Mouse (Mus musculus) MEL (cell line): ENCODE measurements around the gene Dhx40. TPM values are rescaled to one million over a fixed set of nuclear protein-coding genes. Genes with fewer than 3 reads are reported as not detected.

Experiments
- DNase-seq: peaks from one replicate; pipeline ENCODE4 v3.0.0; 2011; ENCODE audit warnings: low read depth, low spot score
- H3K27ac ChIP-seq: 2 replicates; pipeline ENCODE4 v1.5.1; 2012; ENCODE audit warnings: low read depth, mild to moderate bottlenecking, control low read depth, low read length, moderate library complexity; ENCODE audit not compliant: control insufficient read depth
- H3K27me3 ChIP-seq, 2 experiments: fragments of 150-350 bp in 1 of 2; sonication (generic) in 1 of 2; 2 replicates each; pipeline ENCODE4 v1.6.1; 2012; ENCODE audit warnings: low read length in 2 of 2, mild to moderate bottlenecking in 2 of 2, improper control_type of control experiment in 1 of 2, moderate library complexity in 1 of 2; ENCODE audit not compliant: insufficient read depth in 2 of 2, control insufficient read depth in 1 of 2
- H3K36me3 ChIP-seq, 2 experiments: 2 replicates each; pipeline ENCODE4 v1.6.1; 2012 to 2014; ENCODE audit warnings: low read length in 2 of 2, improper control_type of control experiment in 1 of 2, inconsistent platforms in 1 of 2, mild to moderate bottlenecking in 1 of 2; ENCODE audit not compliant: insufficient read depth in 2 of 2, control insufficient read depth in 1 of 2
- H3K4me1 ChIP-seq, 2 experiments: fragments of 150-350 bp in 1 of 2; sonication (generic) in 1 of 2; 2 replicates each; pipeline ENCODE4 v1.6.1; 2012; ENCODE audit warnings: low read length in 2 of 2, improper control_type of control experiment in 1 of 2, mild to moderate bottlenecking in 1 of 2; ENCODE audit not compliant: insufficient read depth in 2 of 2, control insufficient read depth in 1 of 2
- H3K4me3 ChIP-seq, 2 experiments: fragments of 150-350 bp in 1 of 2; sonication (generic) in 1 of 2; 2 replicates each; pipeline ENCODE4 v1.5.1; 2012; ENCODE audit warnings: low read depth in 2 of 2, low read length in 2 of 2, mild to moderate bottlenecking in 2 of 2, moderate library complexity in 2 of 2, control low read depth in 1 of 2, improper control_type of control experiment in 1 of 2; ENCODE audit not compliant: control insufficient read depth in 1 of 2, insufficient read depth in 1 of 2
- H3K79me2 ChIP-seq: 2 replicates; pipeline ENCODE4 v1.6.1; 2012; ENCODE audit warnings: mild to moderate bottlenecking, low read length, moderate library complexity; ENCODE audit not compliant: control insufficient read depth, poor library complexity, insufficient read depth
- H3K9ac ChIP-seq: 2 replicates; pipeline ENCODE4 v1.6.1; 2012; ENCODE audit warnings: low read depth, mild to moderate bottlenecking, control low read depth, low read length, moderate library complexity; ENCODE audit not compliant: control insufficient read depth, poor library complexity, severe bottlenecking
- H3K9me3 ChIP-seq: fragments of 150-350 bp; sonication (generic); replicated peaks from 2 replicates; pipeline ENCODE4 v1.6.1; 2012; ENCODE audit warnings: mild to moderate bottlenecking, low read length, improper control_type of control experiment, moderate library complexity; ENCODE audit not compliant: insufficient read depth
- CHD1 ChIP-seq: IDR thresholded peaks from 2 replicates; pipeline ENCODE4 v1.6.1; 2012; ENCODE audit warnings: low read depth, mild to moderate bottlenecking, inconsistent platforms, low read length, improper control_type of control experiment
- CTCF ChIP-seq, 3 experiments: IDR thresholded peaks in 2 of 3; conservative IDR thresholded peaks in 1 of 3; 2 replicates each; pipeline ENCODE4 v1.5.1; 2011 to 2012; ENCODE audit warnings: low read length in 3 of 3, low read depth in 2 of 3, mild to moderate bottlenecking in 2 of 3, improper control_type of control experiment in 1 of 3, inconsistent platforms in 1 of 3, mixed read lengths in 1 of 3, moderate library complexity in 1 of 3; ENCODE audit not compliant: control insufficient read depth in 1 of 3, insufficient read depth in 1 of 3, poor library complexity in 1 of 3, severe bottlenecking in 1 of 3
- E2F4 ChIP-seq: IDR thresholded peaks from 2 replicates; pipeline ENCODE4 v1.6.1; 2011; ENCODE audit warnings: low read depth, low read length, improper control_type of control experiment, borderline replicate concordance
- EP300 ChIP-seq, 2 experiments: IDR thresholded peaks; 2 replicates each; pipeline ENCODE4 v1.6.1; 2011; ENCODE audit warnings: improper control_type of control experiment in 2 of 2, low read length in 2 of 2, low read depth in 1 of 2, mild to moderate bottlenecking in 1 of 2
- ETS1 ChIP-seq: IDR thresholded peaks from 2 replicates; pipeline ENCODE4 v1.6.1; 2012; ENCODE audit warnings: low read depth, mild to moderate bottlenecking, inconsistent platforms, low read length, improper control_type of control experiment, moderate library complexity
- MEF2A ChIP-seq: IDR thresholded peaks from 2 replicates; pipeline ENCODE4 v1.6.1; 2014; ENCODE audit warnings: low read depth, mild to moderate bottlenecking, inconsistent platforms, low read length, improper control_type of control experiment; ENCODE audit not compliant: poor library complexity, insufficient replicate concordance, severe bottlenecking; ENCODE audit errors: extremely low read depth
- MYB ChIP-seq: IDR thresholded peaks from 2 replicates; pipeline ENCODE4 v1.6.1; 2011; ENCODE audit warnings: mild to moderate bottlenecking, low read depth, low read length, improper control_type of control experiment
- MYC ChIP-seq: IDR thresholded peaks from 2 replicates; pipeline ENCODE4 v1.6.1; 2011; ENCODE audit warnings: low read depth, mild to moderate bottlenecking, low read length, improper control_type of control experiment, moderate library complexity
- POLR2A ChIP-seq, 2 experiments: IDR thresholded peaks; 2 replicates each; pipeline ENCODE4 v1.6.1; 2011 to 2012; ENCODE audit warnings: low read length in 2 of 2, mild to moderate bottlenecking in 2 of 2, control low read depth in 1 of 2, improper control_type of control experiment in 1 of 2, low read depth in 1 of 2, moderate library complexity in 1 of 2; ENCODE audit not compliant: control insufficient read depth in 1 of 2, insufficient read depth in 1 of 2, poor library complexity in 1 of 2
- POLR2AphosphoS2 ChIP-seq: IDR thresholded peaks from 2 replicates; pipeline ENCODE4 v1.6.1; 2011; ENCODE audit warnings: low read length, improper control_type of control experiment
- POLR2AphosphoS5 ChIP-seq: IDR thresholded peaks from 2 replicates; pipeline ENCODE4 v1.6.1; 2012; ENCODE audit warnings: low read depth, borderline replicate concordance, mild to moderate bottlenecking, inconsistent platforms, low read length, moderate library complexity, mixed read lengths
- RAD21 ChIP-seq: IDR thresholded peaks from 2 replicates; pipeline ENCODE4 v1.6.1; 2011; ENCODE audit warnings: mild to moderate bottlenecking, low read depth, low read length, improper control_type of control experiment
- SIN3A ChIP-seq: IDR thresholded peaks from 2 replicates; pipeline ENCODE4 v1.6.1; 2012; ENCODE audit warnings: low read length, improper control_type of control experiment, inconsistent platforms
- UBTF ChIP-seq: IDR thresholded peaks from 2 replicates; pipeline ENCODE4 v1.6.1; 2012; ENCODE audit warnings: low read depth, mild to moderate bottlenecking, inconsistent platforms, low read length, improper control_type of control experiment, moderate library complexity, borderline replicate concordance; ENCODE audit not compliant: insufficient read depth
- USF1 ChIP-seq: IDR thresholded peaks from 2 replicates; pipeline ENCODE4 v1.6.1; 2014; ENCODE audit warnings: low read depth, mild to moderate bottlenecking, inconsistent platforms, low read length, improper control_type of control experiment, moderate library complexity
- ZNF384 ChIP-seq: IDR thresholded peaks from 2 replicates; pipeline ENCODE4 v1.6.1; 2012; ENCODE audit warnings: low read depth, mild to moderate bottlenecking, inconsistent platforms, low read length, improper control_type of control experiment
- polyA plus RNA-seq, 2 experiments: library from polyadenylated mRNA; stranded (reverse) in 1 of 2; unstranded in 1 of 2; fragments of >175 nt in 1 of 2; fragments of >200 nt in 1 of 2; gene quantifications; 2 replicates each; pipeline versions ENCODE4 v1.2.1 to v1.2.4; 2012; ENCODE audit warnings: low replicate concordance in 2 of 2, low read depth in 1 of 2; ENCODE audit not compliant: insufficient read length in 2 of 2, insufficient read depth in 1 of 2, missing spikeins in 1 of 2
- total RNA-seq: library from RNA; depleted of rRNA; stranded (reverse); fragments of 300-350 nt; gene quantifications from 2 replicates; pipeline ENCODE4 v1.2.3, GENCODE M21; 2012

The Dhx40 gene
- total and polyA plus RNA-seq, 3 experiments: 10.1 to 16.1 TPM; not detected in 1

DNA sequence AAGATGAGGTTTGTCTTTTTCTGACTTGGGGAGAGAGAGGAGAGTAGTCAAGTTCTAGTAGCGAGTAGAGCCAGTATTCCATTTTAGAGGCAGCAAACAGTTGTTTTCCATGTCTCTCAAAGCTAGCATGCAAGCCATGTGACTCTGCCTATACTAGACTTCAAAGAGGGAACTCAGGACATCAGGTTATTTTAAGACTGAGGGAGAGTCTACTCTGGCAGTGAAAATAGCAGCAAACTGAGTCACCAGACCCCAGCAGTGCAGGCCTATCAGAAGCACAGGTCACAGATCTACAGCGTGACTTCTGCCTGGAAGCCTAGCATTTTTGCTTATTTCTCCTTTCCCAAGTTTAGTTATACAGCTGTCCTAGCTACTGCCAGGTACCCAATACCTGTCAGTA, 76.1 kb downstream of the Dhx40 start:
- H3K27ac ChIP-seq: no peak overlapping the region
- no peaks in the 10 kb centered on the region for H3K9me3 ChIP-seq
- H3K4me1 ChIP-seq: peaks cover 0 to 8% of the 10 kb centered on the region in 2 experiments; a peak in 2 of 4 replicates
- no peak overlapping the region for H3K4me3 ChIP-seq
- H3K79me2 ChIP-seq: peaks cover 18% of the 10 kb centered on the region
- peaks cover 31 to 80% of the 10 kb centered on the region in 2 experiments for H3K36me3 ChIP-seq
- no peak overlapping the region for H3K9ac ChIP-seq
- TF ChIP-seq MEF2A (no peak), MYC (no peak), CTCF (IDR thresholded peaks at IDR 0.05 in 2 of 3, conservative IDR thresholded peaks at IDR 0.05 in 1 of 3; ENCODE audit: control insufficient read depth in 1 of 3, insufficient read depth in 1 of 3, low read depth in 2 of 3, low read length in 3 of 3, poor library complexity in 1 of 3, severe bottlenecking in 1 of 3) (no peak), MYB (no peak), CHD1 (no peak), POLR2A (IDR thresholded peaks at IDR 0.05; ENCODE audit: control insufficient read depth in 1 of 2, insufficient read depth in 1 of 2, low read depth in 1 of 2, low read length in 2 of 2, poor library complexity in 1 of 2) (peak in 1 of 2 experiments; percentile 21; a peak in 1 of 4 replicates)
- DNase-seq: no peak
- no peaks in the 10 kb centered on the region for H3K27me3 ChIP-seq

DNA sequence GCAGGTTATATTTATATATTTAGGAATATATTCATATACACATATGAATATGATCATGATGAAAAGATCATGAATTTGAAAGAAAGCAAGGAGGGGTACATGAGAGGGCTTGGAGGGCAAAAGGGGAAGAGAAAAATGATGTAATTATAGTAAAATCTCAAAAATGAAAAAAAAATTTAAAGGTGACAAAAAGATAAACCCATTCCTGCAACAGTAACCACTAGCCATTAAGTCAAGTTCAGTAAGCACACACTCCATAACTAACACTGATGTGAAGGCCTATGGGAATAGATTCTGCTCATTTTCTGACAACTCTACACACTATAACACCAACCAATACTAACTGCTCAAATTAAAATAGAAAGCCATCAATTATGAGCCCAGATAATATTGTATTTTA, 81.9 kb downstream of the Dhx40 start:
- no peak overlapping the region for H3K9ac ChIP-seq
- TF ChIP-seq ETS1 (peak; percentile 33; the same call in 1 of the 2 replicates), UBTF (no peak), SIN3A (no peak), EP300 (IDR thresholded peaks at IDR 0.05; ENCODE audit: low read depth in 1 of 2, low read length in 2 of 2) (peak in 1 of 2 experiments; percentile 54; a peak in 1 of 4 replicates), ZNF384 (peak; percentile 57), RAD21 (no peak)
- peaks cover 2% of the 10 kb centered on the region; the same call in 1 of the 2 replicates for H3K79me2 ChIP-seq
- peaks cover 23 to 92% of the 10 kb centered on the region in 2 experiments for H3K36me3 ChIP-seq
- H3K4me1 ChIP-seq: peaks cover 3 to 21% of the 10 kb centered on the region in 2 experiments; a peak in 3 of 4 replicates
- DNase-seq: no peak
- no peaks in the 10 kb centered on the region for H3K9me3 ChIP-seq
- H3K27me3 ChIP-seq: no peaks in the 10 kb centered on the region
- H3K4me3 ChIP-seq: no peak overlapping the region
- H3K27ac ChIP-seq: no peak overlapping the region

DNA sequence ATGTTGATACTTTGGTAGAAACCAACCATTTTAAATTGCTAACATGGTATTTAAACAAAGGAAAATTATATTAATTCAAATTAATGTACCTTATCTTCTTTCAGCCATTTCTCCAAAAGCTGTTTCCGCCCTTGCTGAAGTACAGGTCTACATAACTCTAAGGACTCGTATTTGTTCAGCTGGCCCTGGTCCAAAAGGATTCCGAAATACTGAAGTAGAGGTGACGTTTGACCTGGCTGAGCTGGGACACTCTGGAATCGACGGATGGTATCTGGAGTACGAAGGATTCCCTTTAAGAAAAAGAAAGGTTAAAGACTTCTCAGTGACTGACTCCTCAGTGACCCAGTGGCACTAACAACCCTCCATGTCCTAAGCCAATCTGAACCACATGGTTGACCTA, 82.6 kb downstream of the Dhx40 start:
- no peak overlapping the region for H3K27ac ChIP-seq
- TF ChIP-seq POLR2AphosphoS5 (no peak), USF1 (no peak), POLR2AphosphoS2 (no peak), E2F4 (no peak)
- no peak for DNase-seq
- H3K4me3 ChIP-seq: no peak overlapping the region
- no peaks in the 10 kb centered on the region for H3K27me3 ChIP-seq
- peaks cover 23 to 93% of the 10 kb centered on the region in 2 experiments for H3K36me3 ChIP-seq
- peaks cover 2% of the 10 kb centered on the region; the same call in 1 of the 2 replicates for H3K79me2 ChIP-seq
- H3K4me1 ChIP-seq: peaks cover 3 to 21% of the 10 kb centered on the region in 2 experiments; a peak in 3 of 4 replicates
- H3K9me3 ChIP-seq: no peaks in the 10 kb centered on the region
- H3K9ac ChIP-seq: no peak overlapping the region
